Mouse (Mus musculus) adrenal gland, adult 18-20 months (tissue): ENCODE results near the gene Eps8l2. TPM values are rescaled to one million over a fixed set of nuclear protein-coding genes. Genes with fewer than 3 reads are reported as not detected.
A peak's percentile ranks its signal among the peaks of the same experiment; 100 is the strongest.

Source experiments
- DNase-seq, 2 experiments: peaks; one replicate each; pipeline ENCODE4 v3.0.0; 2021 to 2022; ENCODE audit warnings: low spot score in 2 of 2
- long read RNA-seq, 2 experiments: library from polyadenylated mRNA; stranded (forward); transcript quantifications; one replicate each; pipeline ENCODE4 v2.0.0; 2021
- total RNA-seq, 2 experiments: library from RNA; stranded (reverse); gene quantifications; 1 replicate in 1 of 2; 2 replicates in 1 of 2; pipeline ENCODE4 v1.2.3; 2021

The Eps8l2 gene
- total RNA-seq: 1 to 10 TPM; 1.9 to 2.7 TPM
- long read RNA-seq, experiment 1, partial matches to known transcripts: 0 of 3 reads
- long read RNA-seq, experiment 1, other reads (novel, unspliced or antisense): 2 of 3 reads
- long read RNA-seq, experiment 2, partial matches to known transcripts: 1 of 3 reads
- long read RNA-seq, experiment 2, other reads (novel, unspliced or antisense): 0 of 3 reads

DNA sequence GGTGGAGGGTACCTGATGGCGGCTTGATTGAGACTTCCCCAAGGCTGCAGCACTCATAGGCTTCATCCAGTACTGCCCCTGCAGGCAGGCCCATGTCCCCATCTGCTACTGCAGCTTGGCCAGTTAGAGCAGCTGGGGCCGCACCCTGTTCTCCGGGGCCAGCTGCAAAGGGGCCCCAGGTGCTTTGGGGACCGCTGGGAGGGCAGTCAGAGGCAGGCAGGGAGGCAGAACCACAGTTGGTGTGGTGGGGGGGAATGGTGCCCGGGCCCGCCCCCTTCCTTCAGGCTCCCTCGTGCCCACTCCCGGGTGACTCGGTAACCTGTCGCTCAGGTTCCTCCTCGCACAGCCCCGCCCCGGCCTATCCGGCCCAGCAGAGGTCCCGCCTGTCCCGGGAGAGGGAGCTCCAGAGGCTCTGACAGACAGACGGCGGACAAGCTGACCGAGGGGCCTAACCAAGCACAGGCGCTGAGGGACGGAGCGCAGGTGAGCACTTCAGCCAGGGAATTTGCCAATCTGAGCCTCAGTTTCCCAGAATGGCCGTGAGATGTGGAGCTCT is at the start of gene Eps8l2:
TSS of gene Eps8l2 (plus strand) at position 305 of the 556 bp plus-strand sequence.
- no peak for DNase-seq

DNA sequence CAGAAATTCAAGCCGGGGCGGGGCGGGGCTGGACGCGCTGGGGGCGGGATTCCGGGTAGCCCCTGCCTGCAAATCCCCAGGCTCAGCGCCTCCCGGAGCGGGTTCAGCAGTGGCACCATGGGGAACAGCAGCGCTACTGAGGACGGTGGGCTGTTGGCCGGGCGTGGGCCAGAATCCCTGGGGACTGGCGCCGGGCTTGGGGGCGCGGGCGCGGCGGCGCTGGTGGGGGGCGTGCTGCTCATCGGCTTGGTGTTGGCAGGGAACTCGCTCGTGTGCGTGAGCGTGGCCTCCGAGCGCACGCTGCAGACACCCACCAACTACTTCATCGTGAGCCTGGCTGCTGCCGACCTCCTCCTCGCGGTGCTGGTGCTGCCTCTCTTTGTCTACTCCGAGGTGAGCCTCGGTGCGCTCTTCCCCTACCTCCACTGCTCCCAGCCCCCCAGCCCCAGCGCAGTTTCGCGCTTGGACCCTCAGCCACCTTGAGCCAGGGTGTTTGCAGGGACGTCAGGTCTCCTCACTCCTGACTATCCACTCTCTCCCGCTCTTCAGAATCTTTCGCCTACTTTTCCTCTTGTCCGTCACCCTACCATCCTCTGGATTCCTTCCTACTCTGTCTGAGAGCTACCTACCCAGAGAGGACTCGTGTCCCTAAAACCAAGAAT is 46.6 kb upstream of the Eps8l2 start, which contains the start of gene Drd4:
TSS of gene Drd4 (plus strand) at position 86 of the 662 bp plus-strand sequence.
- no peak for DNase-seq

DNA sequence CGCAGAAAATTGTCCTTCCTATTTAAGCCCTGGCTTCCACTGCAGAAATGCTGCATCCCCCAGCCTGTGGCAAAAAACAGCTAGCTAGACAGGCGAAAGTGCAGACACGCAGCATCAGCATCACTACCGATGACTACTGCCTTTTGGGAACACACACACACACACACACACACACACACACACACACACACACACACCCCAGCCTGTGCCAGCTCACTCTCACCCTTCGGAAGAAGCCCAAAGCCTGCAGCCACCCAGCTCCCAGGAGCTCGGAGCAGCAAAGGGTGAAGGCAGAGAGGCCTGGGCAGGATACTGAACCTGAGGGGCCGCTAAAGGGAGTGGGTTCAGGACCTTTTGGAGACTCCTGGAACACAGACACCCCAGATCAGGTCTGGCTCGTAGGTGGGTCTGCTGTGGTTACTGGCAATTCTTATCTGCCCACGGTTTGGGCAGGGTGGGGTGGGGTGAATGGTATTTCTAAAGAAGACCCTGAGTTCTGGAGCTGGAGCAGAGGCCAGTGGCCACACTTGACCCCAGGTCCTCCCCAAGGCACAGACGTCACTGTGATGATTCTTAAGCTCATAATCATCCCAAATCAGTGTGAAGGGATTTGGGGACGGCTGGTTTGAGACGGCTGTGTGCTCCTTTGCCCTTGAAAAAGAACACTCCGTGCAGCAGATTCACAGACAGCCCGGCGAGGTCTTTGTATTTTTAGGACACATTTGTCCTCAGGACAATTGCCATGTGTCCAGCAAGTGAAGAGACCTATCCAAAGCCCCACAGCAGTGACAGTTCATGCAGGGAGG is 45.9 kb upstream of the Eps8l2 start:
- DNase-seq: no peak

DNA sequence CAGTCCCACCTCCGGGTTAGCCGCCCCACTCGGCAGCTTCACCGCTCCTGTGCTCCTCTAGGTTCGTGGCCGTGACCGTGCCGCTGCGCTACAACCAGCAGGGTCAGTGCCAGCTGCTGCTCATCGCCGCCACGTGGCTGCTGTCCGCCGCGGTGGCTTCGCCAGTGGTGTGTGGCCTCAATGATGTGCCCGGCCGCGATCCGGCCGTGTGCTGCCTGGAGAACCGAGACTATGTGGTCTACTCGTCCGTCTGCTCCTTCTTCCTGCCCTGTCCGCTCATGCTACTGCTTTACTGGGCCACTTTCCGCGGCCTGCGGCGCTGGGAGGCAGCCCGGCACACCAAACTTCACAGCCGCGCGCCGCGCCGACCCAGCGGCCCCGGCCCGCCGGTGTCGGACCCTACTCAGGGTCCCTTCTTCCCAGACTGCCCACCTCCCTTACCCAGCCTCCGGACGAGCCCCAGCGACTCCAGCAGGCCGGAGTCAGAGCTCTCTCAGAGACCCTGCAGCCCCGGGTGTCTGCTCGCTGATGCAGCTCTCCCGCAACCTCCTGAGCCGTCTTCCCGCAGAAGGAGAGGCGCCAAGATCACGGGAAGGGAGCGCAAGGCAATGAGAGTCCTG is 44.7 kb upstream of the Eps8l2 start:
- peak in 1 of 2 experiments; percentile 42 for DNase-seq

DNA sequence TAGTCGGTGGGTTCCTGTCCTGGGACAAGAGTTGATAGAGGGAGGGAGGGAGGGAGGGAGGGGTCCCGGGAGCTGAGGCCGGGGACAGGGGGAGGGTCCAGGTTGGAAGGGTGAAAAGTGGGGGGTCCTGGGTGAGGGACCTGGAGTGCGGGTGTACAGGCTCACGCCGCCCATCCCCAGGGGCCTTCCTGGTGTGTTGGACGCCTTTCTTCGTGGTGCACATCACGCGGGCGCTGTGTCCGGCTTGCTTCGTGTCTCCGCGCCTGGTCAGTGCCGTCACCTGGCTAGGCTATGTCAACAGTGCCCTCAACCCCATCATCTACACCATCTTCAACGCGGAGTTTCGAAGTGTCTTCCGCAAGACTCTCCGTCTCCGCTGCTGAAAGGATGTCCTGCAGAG is 44.2 kb upstream of the Eps8l2 start:
- no peak for DNase-seq

DNA sequence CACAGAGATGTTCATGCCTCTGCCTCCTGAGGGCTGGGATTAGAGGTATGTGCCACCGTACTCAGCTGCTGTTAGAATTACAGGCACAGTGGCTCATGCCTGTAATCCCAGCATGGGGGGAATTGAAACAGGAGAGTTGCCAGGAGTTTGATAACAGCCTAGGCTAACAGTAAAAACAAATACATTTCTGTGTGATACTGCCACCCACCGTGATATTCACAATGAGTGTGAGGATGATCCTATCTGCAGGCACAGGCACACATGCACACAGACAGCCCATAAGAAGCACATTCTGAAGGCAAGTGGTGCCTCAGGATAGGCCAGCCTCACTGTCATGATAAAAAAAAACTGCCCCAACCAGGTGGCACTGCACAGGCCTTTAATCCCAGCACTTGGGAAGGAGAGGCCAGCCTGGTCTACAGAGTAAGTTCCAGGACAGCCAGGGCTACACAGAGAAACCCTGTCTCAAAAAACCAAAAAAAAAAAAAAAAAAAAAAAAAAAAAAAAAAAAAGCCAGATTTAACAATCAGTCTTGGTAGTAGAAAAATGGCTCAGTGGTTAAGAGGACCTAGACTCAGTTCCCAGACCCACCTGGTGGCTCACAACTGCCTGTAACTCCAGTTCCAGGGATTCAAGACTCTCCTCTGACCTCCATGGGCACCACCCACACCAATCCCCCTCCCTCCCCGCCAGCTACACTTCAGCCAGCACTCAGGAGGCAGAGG is 40.6 kb upstream of the Eps8l2 start:
- DNase-seq: no peak

DNA sequence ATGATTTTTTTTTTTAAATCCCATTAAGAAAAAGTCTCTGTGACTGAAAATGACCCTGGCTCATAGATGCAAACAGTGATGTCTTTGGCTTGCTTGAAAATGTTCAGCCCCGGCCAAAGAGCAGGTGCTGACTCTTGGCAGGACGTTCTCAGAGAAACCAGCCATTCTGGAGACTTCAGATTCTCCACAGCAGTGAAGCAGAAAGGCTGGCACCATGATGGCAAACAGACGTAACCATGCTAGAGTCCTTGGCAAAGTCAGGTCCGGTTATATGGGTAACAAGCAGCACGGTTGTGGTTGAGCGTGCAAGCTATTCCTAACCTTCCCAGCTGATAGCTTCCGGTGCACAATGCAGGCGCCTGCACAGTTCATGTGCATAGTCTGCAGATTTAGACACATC is 39.5 kb upstream of the Eps8l2 start:
- no peak for DNase-seq

DNA sequence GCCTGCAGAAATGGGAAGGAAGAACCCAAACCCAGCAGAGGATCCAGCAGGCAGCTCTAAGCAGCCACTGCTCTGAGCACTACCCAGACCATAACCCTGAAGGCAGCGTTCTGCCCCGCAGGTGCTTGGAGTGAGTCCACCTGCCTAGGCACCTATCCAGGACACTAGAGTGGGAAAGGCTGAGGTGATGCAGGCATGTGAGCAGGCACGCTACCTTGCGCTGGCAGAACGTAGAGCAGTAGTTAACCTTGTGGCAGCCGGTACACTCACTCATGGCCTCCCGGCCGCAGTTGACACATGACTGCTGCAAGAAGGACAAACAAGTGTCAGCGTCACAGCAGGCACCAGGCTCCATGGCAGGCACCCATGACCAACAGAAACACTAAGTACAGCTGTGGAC is 37.3 kb upstream of the Eps8l2 start:
- DNase-seq: no peak

DNA sequence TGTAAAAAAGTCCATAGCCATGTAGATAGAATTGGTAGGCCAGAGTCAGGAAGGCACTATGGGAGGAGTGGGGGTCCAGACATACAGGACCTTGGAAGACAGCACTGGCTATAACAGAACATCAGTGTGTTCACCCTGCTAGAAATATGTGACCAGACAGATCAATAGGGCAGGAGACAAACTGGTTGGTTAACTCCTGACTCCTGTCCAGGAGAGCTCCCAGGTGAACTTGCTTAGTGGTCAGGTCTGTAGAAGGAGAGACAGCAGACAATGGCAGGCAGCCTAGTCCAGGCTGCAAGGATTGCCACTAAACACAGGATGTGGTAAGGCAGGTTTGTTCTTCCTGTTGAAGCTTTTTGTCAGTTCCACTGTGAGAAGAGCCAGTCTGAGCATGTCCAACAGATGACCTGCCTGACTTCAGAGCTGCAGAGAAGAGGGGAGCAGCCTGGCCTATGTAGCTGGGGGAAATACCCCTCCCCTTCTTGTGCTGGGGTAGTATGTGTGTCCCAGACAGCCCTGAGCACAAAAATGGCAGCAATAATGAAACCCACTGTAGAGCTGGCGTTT is 35.9 kb upstream of the Eps8l2 start:
- no peak for DNase-seq

DNA sequence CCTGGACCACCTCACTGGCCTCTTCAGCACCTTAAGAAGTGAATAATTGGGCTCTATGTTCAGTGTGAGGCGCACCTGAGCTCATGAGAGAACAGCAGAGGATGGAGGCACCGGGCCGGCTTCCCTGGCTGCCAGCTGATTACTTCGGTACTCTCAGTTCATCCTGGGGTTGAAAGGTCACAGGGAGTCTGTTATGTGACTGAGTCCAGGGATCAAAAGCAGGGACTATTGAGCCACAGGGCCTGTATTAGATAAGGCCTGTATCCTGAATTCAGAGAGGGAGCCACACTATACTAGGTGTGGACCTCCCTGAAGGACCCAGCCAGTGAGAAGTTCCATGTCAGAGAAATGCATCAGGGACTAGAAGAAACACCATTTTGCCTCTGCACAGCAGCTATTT is 34.1 kb upstream of the Eps8l2 start:
- no peak for DNase-seq

DNA sequence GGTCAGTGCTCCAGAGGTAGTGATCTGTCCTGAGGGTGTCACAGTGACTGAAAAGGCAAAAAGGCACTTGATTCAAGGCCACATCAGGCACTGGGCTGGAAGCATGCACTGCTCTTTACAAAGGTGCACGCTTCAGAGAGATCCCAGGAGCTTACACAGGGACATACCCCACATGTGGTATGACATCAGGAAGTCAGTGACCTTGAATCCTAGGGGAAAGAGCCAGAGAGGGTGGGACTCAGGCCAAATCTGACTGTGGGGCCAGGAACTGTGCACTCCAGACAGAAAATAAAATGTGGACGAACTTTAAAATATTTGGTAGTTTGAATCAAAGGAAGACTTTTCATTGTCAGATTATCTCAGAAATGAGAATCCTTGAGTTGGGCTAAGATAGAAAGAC is 24.3 kb upstream of the Eps8l2 start:
- DNase-seq: no peak

DNA sequence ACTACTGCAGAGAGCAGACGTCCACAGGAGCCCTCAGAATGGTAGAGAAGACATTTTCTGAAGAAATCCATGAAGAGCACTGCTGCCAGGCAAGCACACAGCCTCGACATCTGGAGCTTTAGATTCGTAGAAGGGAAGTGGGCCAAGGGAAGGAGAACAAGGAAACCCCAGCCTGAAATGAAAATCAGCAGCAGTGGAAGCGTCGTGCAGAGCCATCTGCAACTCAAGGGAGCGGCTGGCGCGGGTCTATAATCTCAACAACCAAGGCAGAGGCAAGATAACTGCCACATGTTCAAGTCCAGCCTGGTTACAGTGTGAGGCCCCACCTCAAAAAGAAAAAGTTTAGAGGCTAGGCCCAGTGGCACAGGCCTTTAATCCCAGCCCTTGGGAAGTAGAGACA is 23.6 kb upstream of the Eps8l2 start:
- no peak for DNase-seq

DNA sequence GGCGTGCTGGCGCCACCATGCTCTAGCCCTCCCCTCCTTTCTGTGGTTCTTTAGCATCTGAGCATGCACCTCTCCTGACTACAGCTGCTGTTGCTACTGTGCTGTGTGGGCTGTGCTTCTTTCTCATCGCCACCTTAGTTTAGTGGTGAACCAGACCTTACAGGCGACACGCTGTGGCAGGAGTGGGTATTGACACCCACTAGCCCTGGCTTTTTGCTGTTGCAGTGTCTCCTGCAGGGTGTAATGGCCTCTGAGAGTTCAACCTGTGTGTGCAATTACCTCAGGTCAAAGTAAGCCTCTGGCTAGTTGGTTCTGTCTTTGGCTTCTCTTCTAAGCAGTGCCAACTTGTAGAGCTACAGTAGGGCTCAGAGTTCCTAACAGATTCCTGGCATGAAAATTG is 22.7 kb upstream of the Eps8l2 start:
- no peak for DNase-seq

DNA sequence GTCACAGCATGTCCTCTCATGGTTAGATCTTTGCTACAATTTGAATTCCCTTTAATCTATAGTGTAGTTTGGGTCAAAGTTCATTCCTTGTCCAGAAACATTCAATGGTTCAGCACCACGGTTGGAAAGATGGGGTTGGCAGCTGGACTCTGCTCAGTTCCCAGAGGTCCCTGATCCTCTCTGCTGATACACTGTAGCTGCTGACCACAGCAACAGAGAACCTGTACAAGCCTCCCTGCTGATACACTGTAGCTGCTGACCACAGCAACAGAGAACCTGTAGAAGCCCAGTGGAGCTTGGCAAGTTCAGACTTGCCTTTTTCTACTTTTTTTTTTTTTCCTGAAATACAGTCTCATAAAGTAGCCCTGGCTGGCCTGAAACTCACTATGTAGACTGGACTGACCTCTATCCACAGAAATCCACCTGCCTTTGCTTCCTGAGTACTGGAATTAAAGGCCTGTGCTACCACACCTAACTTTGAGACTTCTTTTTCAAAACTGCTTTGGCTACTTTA is 21.0 kb upstream of the Eps8l2 start:
- no peak for DNase-seq

DNA sequence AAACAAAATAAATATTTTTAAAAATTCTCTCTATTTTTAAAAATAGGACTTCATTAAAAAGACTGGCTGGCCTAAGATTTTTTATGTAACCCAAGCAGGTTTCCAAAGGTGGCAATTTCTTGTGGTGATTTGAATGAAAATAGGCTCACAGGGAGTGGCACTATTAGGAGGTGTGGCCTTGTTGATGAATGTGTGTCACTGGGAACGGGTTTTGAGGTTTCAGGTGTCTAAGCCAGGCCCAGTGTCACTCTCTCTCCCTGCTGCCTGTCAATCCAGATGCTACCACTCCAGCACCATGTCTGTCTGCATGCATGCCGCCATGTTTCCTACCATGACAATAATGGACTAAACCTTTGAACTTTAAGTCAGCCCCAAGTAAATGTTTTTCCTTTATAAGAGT is 19.2 kb upstream of the Eps8l2 start:
- DNase-seq: no peak

DNA sequence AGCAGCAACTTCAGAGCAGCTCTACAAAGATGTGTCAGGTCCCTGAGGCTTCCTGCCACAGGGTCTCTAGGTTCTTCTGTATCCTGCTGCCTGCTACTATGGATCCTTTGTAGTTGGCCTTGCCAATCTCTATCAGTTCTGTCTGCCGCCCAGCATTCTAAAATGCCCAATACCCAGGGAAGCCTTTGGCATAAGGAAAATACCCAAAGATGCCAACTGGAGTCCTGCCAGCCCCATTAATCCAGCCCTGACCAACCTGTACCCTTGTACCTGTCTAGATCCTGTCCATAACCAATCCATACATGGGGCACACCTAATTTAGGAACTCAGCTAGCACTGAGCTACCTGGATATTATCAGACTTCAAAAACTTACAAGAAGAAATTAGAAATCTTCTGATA is 14.0 kb upstream of the Eps8l2 start:
- no peak for DNase-seq

DNA sequence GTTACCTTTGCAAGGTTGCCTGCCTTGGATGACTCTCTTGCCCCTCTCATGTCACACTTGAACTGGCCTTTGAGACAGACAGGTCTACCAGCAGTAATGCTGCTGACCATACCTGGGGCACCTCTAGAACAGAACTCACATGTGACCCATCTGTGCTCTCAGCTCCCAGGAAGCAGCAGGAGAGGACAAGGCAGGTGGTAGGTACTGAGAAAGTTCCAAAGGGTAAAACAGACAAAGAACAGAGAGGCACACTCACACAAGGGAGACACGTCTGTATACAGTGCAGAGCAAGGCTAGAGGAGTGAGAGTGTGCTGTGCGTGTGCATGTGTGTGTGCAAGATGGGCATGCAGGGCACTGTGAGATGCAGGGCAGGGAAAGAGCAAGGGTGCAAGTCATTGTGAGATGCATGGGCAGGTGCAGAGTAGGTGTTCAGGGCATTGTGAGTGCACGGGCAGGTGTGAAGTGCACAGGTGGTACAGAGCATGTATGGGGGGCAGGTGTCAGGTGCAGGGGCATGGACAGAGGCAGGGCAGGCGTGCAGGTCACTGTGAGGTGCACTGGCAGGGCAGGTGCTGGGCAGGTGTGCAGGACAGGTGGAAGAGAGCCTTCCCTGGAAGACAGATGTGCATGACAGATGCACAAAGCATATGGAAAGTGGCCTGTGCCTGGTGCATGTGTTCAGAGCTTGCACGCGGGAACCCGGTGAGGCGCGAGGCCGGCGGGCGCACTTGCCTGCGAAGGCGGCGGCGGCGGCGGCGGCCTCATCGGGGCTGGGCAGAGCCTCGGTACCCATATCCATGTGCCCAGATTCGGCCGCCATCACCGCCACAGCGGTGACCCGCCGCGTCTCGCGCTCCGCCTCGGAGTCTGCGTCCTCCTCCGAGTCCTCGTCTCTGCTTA is 11.9 kb upstream of the Eps8l2 start:
- DNase-seq: peak in 1 of 2 experiments; percentile 53

DNA sequence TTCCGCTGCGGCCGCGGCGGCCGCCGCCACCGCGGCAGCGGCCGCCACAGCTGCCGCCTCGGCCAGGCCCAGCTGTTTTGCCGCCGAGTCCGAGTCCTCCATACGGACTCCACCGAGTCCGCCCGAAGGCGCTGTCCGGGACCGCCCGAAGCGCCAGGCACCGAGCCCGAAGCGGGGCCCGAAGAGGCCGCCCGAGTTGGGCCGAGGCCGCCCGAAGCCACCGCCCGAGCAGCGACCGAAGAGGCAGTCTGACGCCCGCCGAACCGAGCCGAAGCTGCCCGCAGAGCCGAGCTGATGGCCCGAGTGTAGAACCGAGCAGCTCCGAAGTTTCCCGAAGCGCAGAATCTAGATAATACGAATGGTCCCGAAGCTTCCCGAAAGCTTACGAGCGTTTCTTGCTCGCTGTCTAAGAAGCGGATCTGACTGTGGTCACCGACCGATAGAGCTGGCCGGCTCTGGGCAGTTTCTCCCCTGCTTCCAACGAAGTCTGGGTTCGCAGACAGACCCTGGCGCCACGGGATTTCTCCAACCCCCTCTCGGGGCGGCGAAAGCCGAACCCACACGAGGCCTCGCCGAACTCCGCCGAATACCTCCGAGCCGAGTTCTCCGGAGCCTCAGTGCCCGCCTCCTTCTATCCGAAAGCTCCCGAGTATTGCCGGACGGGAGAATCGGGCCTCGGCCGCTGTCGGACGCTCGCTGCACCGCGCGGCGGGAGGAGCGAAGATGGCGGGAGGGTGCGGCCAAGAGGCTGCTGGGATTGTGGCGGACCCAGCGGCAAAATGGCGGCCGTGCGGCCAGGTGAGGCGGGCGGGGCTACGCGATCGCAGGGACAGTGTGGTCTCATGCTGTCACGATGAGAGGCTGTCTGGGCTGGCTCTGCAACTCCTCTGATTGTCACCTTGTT is 11.0 kb upstream of the Eps8l2 start, which contains the start of the genes Deaf1 and Tmem80:
TSS of gene Deaf1 (minus strand) at position 222 of the 904 bp plus-strand sequence.
TSS of gene Tmem80 (plus strand) at position 271 of the 904 bp plus-strand sequence.
- DNase-seq: peak; percentile 97 to 98
